ENCODE assay signal across 28 mouse cellular contexts in genomic region chr13:34265022-34265565, GRCm38 (mm10).
A peak's percentile ranks its signal among the peaks of the same experiment; 100 is the strongest.
DNase-seq lines count a peak whose midpoint lies in the region; ATAC-seq and TF ChIP-seq lines count a peak whose summit lies in the region.
"Had no signal": no experiment of that assay in that cellular context is flagged by ENCODE, and none has a peak within 500 bp of the region (broad histone marks: within the 10 kb centered on the region; RNA-seq: fewer than 3 reads in every experiment).

No protein-coding gene starts in this region.

- no peak overlapping the region for H3K9ac ChIP-seq in lung, embryonic 16.5 days (ENCODE audit: low read length)
- no peak overlapping the region for H3K9ac ChIP-seq in lung, postnatal 0 days (replicated peaks; ENCODE audit: low read depth)
- no peak overlapping the region for H3K9ac ChIP-seq in liver, embryonic 15.5 days
- no peak overlapping the region for H3K9ac ChIP-seq in stomach, embryonic 14.5 days (replicated peaks; ENCODE audit: low read depth, low read length)
- H3K9ac ChIP-seq in hindbrain, embryonic 14.5 days = no peak overlapping the region
- H3K9ac ChIP-seq: embryonic facial prominence, embryonic 15.5 days; hindbrain, embryonic 15.5 days; neural tube, embryonic 12.5 days had no signal

- peaks cover 13% of the 10 kb centered on the region for H3K4me1 ChIP-seq in lung, embryonic 16.5 days (replicated peaks; ENCODE audit: control insufficient read depth, insufficient read depth, low read length)
- H3K4me1 ChIP-seq in lung, postnatal 0 days (ENCODE audit: insufficient read depth, low read depth, low read length) = no peaks in the 10 kb centered on the region
- H3K4me1 ChIP-seq in liver, embryonic 15.5 days (replicated peaks) = peaks cover 62% of the 10 kb centered on the region
- H3K4me1 ChIP-seq in stomach, embryonic 14.5 days (ENCODE audit: control insufficient read depth, insufficient read depth, low read length) = peaks cover 3% of the 10 kb centered on the region; the same call in 1 of the 2 replicates
- H3K4me1 ChIP-seq in hindbrain, embryonic 14.5 days (replicated peaks; ENCODE audit: control insufficient read depth, insufficient read depth, low read length) = 0 out of 2 replicates have a peak, but pooled peaks cover 11% of the 10 kb centered on the region
- H3K4me1 ChIP-seq: embryonic facial prominence, embryonic 15.5 days had no signal

- no peak for TF ChIP-seq CTCF in lung, postnatal 0 days (IDR thresholded peaks at IDR 0.05)

- no peak for DNase-seq in lung, postnatal 0 days (ENCODE audit: low spot score)
- DNase-seq in left cerebral cortex, postnatal 25 days (ENCODE audit: low spot score in 2 of 2) = no peak
- DNase-seq in hindbrain, embryonic 14.5 days (ENCODE audit: low spot score) = no peak
- no peak for DNase-seq in urinary bladder, postnatal 36 days (ENCODE audit: low spot score in 2 of 2)
- DNase-seq: adrenal gland, adult 8-10 months; cerebellum, adult 11 months; cerebellum, adult 9-11 months; gastrocnemius, postnatal 36 days; heart, adult 18-20 months; heart, postnatal 4 days; kidney, adult 18-20 months; layer of hippocampus, postnatal 36 days; right cerebral cortex, postnatal 4 days; thymus, postnatal 4 days had no signal

- no peaks in the 10 kb centered on the region for H3K27me3 ChIP-seq in lung, embryonic 16.5 days (ENCODE audit: control insufficient read depth, insufficient read depth, low read depth, low read length)
- no peaks in the 10 kb centered on the region for H3K27me3 ChIP-seq in lung, postnatal 0 days (replicated peaks; ENCODE audit: insufficient read depth, low read length)
- H3K27me3 ChIP-seq in liver, embryonic 15.5 days = no peaks in the 10 kb centered on the region
- H3K27me3 ChIP-seq in stomach, embryonic 14.5 days (ENCODE audit: control insufficient read depth, insufficient read depth, low read length) = no peaks in the 10 kb centered on the region
- no peaks in the 10 kb centered on the region for H3K27me3 ChIP-seq in hindbrain, embryonic 14.5 days (ENCODE audit: control insufficient read depth, insufficient read depth, low read length)
- H3K27me3 ChIP-seq: embryonic facial prominence, embryonic 15.5 days; hindbrain, embryonic 15.5 days; neural tube, embryonic 12.5 days had no signal

- 66% methylated on average over 3 of the region's 3 CpGs for WGBS in lung, embryonic 16.5 days
- 81% methylated on average over 3 of the region's 3 CpGs for WGBS in lung, postnatal 0 days
- 61% methylated on average over 3 of the region's 3 CpGs for WGBS in liver, embryonic 15.5 days (ENCODE audit: insufficient replicate concordance)
- 85% methylated on average over 3 of the region's 3 CpGs for WGBS in stomach, embryonic 14.5 days
- WGBS in hindbrain, embryonic 14.5 days = 85% methylated on average over 3 of the region's 3 CpGs

- 0 out of 2 replicates have a peak overlapping the region, but pooled peaks have one; percentile 29 for H3K27ac ChIP-seq in lung, embryonic 16.5 days (ENCODE audit: low read length)
- no peak overlapping the region for H3K27ac ChIP-seq in lung, postnatal 0 days (ENCODE audit: low read length)
- H3K27ac ChIP-seq in liver, embryonic 15.5 days (replicated peaks) = peak overlapping the region; percentile 17; the same call in 1 of the 2 replicates
- H3K27ac ChIP-seq in stomach, embryonic 14.5 days (ENCODE audit: low read length) = no peak overlapping the region
- no peak overlapping the region for H3K27ac ChIP-seq in hindbrain, embryonic 14.5 days
- H3K27ac ChIP-seq: embryonic facial prominence, embryonic 15.5 days; hindbrain, embryonic 15.5 days; macrophage; midbrain, embryonic 10.5 days; neural tube, embryonic 12.5 days had no signal

- no peak for ATAC-seq in lung, embryonic 16.5 days (ENCODE audit: low read depth)
- ATAC-seq in lung, postnatal 0 days = no peak
- ATAC-seq in erythroblast, adult 5-6 weeks (replicated peaks; ENCODE audit: low FRiP score, poor library complexity, severe bottlenecking) = peak; percentile 39; the same call in 1 of the 2 replicates
- ATAC-seq in liver, embryonic 15.5 days (ENCODE audit: insufficient read depth) = peak; percentile 77
- 0 out of 2 replicates have a peak, but pooled peaks have one; percentile 37 for ATAC-seq in stomach, embryonic 14.5 days (ENCODE audit: insufficient number of reproducible peaks, insufficient read depth, low FRiP score, low read depth)
- no peak for ATAC-seq in hindbrain, embryonic 14.5 days (ENCODE audit: low FRiP score)
- ATAC-seq: forebrain, embryonic 14.5 days; inflammation-experienced regulatory T-cells, adult 6 months; midbrain, embryonic 16.5 days had no signal

- H3K9me3 ChIP-seq in lung, embryonic 16.5 days (ENCODE audit: control insufficient read depth, low read length) = no peaks in the 10 kb centered on the region
- H3K9me3 ChIP-seq in lung, postnatal 0 days (ENCODE audit: low read length) = no peaks in the 10 kb centered on the region
- no peaks in the 10 kb centered on the region for H3K9me3 ChIP-seq in liver, embryonic 15.5 days (replicated peaks)
- no peaks in the 10 kb centered on the region for H3K9me3 ChIP-seq in stomach, embryonic 14.5 days (ENCODE audit: control insufficient read depth, low read depth, low read length)
- no peaks in the 10 kb centered on the region for H3K9me3 ChIP-seq in hindbrain, embryonic 14.5 days (ENCODE audit: control insufficient read depth, low read length)
- H3K9me3 ChIP-seq: embryonic facial prominence, embryonic 15.5 days; hindbrain, embryonic 15.5 days; midbrain, embryonic 10.5 days; neural tube, embryonic 12.5 days had no signal

- intact Hi-C loops in left cerebral cortex, postnatal 25 days (cut with DNase I) = no loop called here

- no peak overlapping the region for H3K4me2 ChIP-seq in lung, embryonic 16.5 days (ENCODE audit: low read depth, low read length)
- no peak overlapping the region for H3K4me2 ChIP-seq in lung, postnatal 0 days (replicated peaks; ENCODE audit: low read depth, low read length)
- H3K4me2 ChIP-seq in liver, embryonic 15.5 days = no peak overlapping the region
- H3K4me2 ChIP-seq in stomach, embryonic 14.5 days (replicated peaks; ENCODE audit: low read depth, low read length) = no peak overlapping the region
- H3K4me2 ChIP-seq in hindbrain, embryonic 14.5 days (replicated peaks) = no peak overlapping the region
- H3K4me2 ChIP-seq: embryonic facial prominence, embryonic 15.5 days; heart, embryonic 11.5 days; hindbrain, embryonic 15.5 days; neural tube, embryonic 12.5 days had no signal

- TF ChIP-seq EP300 in lung, postnatal 0 days (IDR thresholded peaks at IDR 0.05) = no peak

- no peaks in the 10 kb centered on the region for H3K36me3 ChIP-seq in lung, embryonic 16.5 days (ENCODE audit: control insufficient read depth, insufficient read depth, low read length)
- no peaks in the 10 kb centered on the region for H3K36me3 ChIP-seq in lung, postnatal 0 days (ENCODE audit: insufficient read depth, low read length)
- peaks cover 55% of the 10 kb centered on the region for H3K36me3 ChIP-seq in liver, embryonic 15.5 days (replicated peaks)
- no peaks in the 10 kb centered on the region for H3K36me3 ChIP-seq in stomach, embryonic 14.5 days (ENCODE audit: control insufficient read depth, insufficient read depth, low read length)
- no peaks in the 10 kb centered on the region; the same call in 1 of the 2 replicates for H3K36me3 ChIP-seq in hindbrain, embryonic 14.5 days (replicated peaks; ENCODE audit: control insufficient read depth, insufficient read depth)
- H3K36me3 ChIP-seq: embryonic facial prominence, embryonic 15.5 days; hindbrain, embryonic 15.5 days; neural tube, embryonic 12.5 days had no signal

- H3K4me3 ChIP-seq in lung, embryonic 16.5 days (ENCODE audit: low read length) = no peak overlapping the region
- H3K4me3 ChIP-seq in lung, postnatal 0 days (ENCODE audit: low read depth, low read length) = no peak overlapping the region
- H3K4me3 ChIP-seq in liver, embryonic 15.5 days (replicated peaks) = no peak overlapping the region
- H3K4me3 ChIP-seq in stomach, embryonic 14.5 days (ENCODE audit: low read depth, low read length) = no peak overlapping the region
- no peak overlapping the region for H3K4me3 ChIP-seq in hindbrain, embryonic 14.5 days (replicated peaks; ENCODE audit: low read length)
- H3K4me3 ChIP-seq: embryonic facial prominence, embryonic 15.5 days; hindbrain, embryonic 15.5 days; midbrain, embryonic 10.5 days; myocyte; neural tube, embryonic 12.5 days had no signal

Comparison
In these comparisons a context has a peak if more than half of its experiments do, and no peak if none do; other contexts are left out.
1. H3K27ac ChIP-seq: peak in lung, embryonic 16.5 days (single experiment) and liver, embryonic 15.5 days (single experiment); none in lung, postnatal 0 days (single experiment), stomach, embryonic 14.5 days (single experiment) and hindbrain, embryonic 14.5 days (single experiment).
2. ATAC-seq: peak in erythroblast, adult 5-6 weeks (single experiment), liver, embryonic 15.5 days (single experiment) and stomach, embryonic 14.5 days (single experiment); none in lung, embryonic 16.5 days (single experiment), lung, postnatal 0 days (single experiment) and hindbrain, embryonic 14.5 days (single experiment).